Mouse (Mus musculus): ENCODE measurements around the gene Rnf220. TPM values are rescaled to one million over a fixed set of nuclear protein-coding genes. Genes with fewer than 3 reads are reported as not detected.

The Rnf220 gene
- polyA plus RNA-seq, 1 experiment from 2014 or later = 137 TPM

- Histone ChIP-seq H3K4me2 (ENCODE audit: low read length) (no peak overlapping the region), H3K4me1 (ENCODE audit: control insufficient read depth, insufficient read depth, low read length) (peaks cover 56% of the 10 kb centered on the region), H3K4me3 (ENCODE audit: low read depth, low read length) (no peak overlapping the region), H3K36me3 (ENCODE audit: control insufficient read depth, insufficient read depth, low read length) (peaks cover 10% of the 10 kb centered on the region), H3K9ac (ENCODE audit: low read depth, low read length) (no peak overlapping the region), H3K27ac (ENCODE audit: low read length) (peak overlapping the region; percentile 77), H3K9me3 (replicated peaks; ENCODE audit: control insufficient read depth, low read length, poor library complexity, severe bottlenecking) (no peaks in the 10 kb centered on the region), H3K27me3 (ENCODE audit: control insufficient read depth, insufficient read depth, low read depth, low read length) (no peaks in the 10 kb centered on the region)
- WGBS = 36% methylated on average over 4 of the region's 4 CpGs
- no peak for ATAC-seq
These were observed 212.5 kb downstream of the Rnf220 start for GRCm38 (mm10) chr4:117284363-117284762.

GRCm38 (mm10) chr4:117283271-117284191 is 213.3 kb downstream of the Rnf220 start:
- H3K4me3 ChIP-seq (ENCODE audit: low read depth, low read length) = no peak overlapping the region
- peak overlapping the region; percentile 18; the same call in 1 of the 2 replicates for H3K9ac ChIP-seq (ENCODE audit: low read depth, low read length)
- H3K27me3 ChIP-seq (ENCODE audit: control insufficient read depth, insufficient read depth, low read depth, low read length) = no peaks in the 10 kb centered on the region
- H3K4me2 ChIP-seq (ENCODE audit: low read length) = peak overlapping the region; percentile 12
- peaks cover 10% of the 10 kb centered on the region for H3K36me3 ChIP-seq (ENCODE audit: control insufficient read depth, insufficient read depth, low read length)
- H3K9me3 ChIP-seq (replicated peaks; ENCODE audit: control insufficient read depth, low read length, poor library complexity, severe bottlenecking) = no peaks in the 10 kb centered on the region
- ATAC-seq = peak; percentile 64
- peaks cover 56% of the 10 kb centered on the region for H3K4me1 ChIP-seq (ENCODE audit: control insufficient read depth, insufficient read depth, low read length)
- peak overlapping the region; percentile 77 for H3K27ac ChIP-seq (ENCODE audit: low read length)
- 5% methylated on average over 22 of the region's 22 CpGs for WGBS

- peaks cover 37% of the 10 kb centered on the region for H3K4me1 ChIP-seq (ENCODE audit: control insufficient read depth, insufficient read depth, low read length)
- 49% methylated on average over 19 of the region's 19 CpGs for WGBS
These were observed 215.6 kb downstream of the Rnf220 start for GRCm38 (mm10) chr4:117281090-117281845.

GRCm38 (mm10) chr4:117280397-117280930 is 216.4 kb downstream of the Rnf220 start:
- WGBS = 84% methylated on average over 8 of the region's 8 CpGs
- H3K36me3 ChIP-seq (ENCODE audit: control insufficient read depth, insufficient read depth, low read length) = peaks cover 21% of the 10 kb centered on the region

More at GRCm38 (mm10) chr4:117281090-117281845, 215.6 kb downstream of the Rnf220 start:
- Histone ChIP-seq H3K27ac (ENCODE audit: low read length) (no peak overlapping the region), H3K4me3 (ENCODE audit: low read depth, low read length) (no peak overlapping the region), H3K4me2 (ENCODE audit: low read length) (no peak overlapping the region), H3K9me3 (replicated peaks; ENCODE audit: control insufficient read depth, low read length, poor library complexity, severe bottlenecking) (no peaks in the 10 kb centered on the region), H3K9ac (ENCODE audit: low read depth, low read length) (0 out of 2 replicates have a peak overlapping the region, but pooled peaks have one; percentile 12), H3K36me3 (ENCODE audit: control insufficient read depth, insufficient read depth, low read length) (peaks cover 15% of the 10 kb centered on the region), H3K27me3 (ENCODE audit: control insufficient read depth, insufficient read depth, low read depth, low read length) (no peaks in the 10 kb centered on the region)
- no peak for ATAC-seq

GRCm38 (mm10) chr4:117279253-117279642 is 217.6 kb downstream of the Rnf220 start:
- no peak overlapping the region for H3K4me3 ChIP-seq (ENCODE audit: low read depth, low read length)
- H3K27ac ChIP-seq (ENCODE audit: low read length) = no peak overlapping the region
- H3K9ac ChIP-seq (ENCODE audit: low read depth, low read length) = no peak overlapping the region
- H3K9me3 ChIP-seq (replicated peaks; ENCODE audit: control insufficient read depth, low read length, poor library complexity, severe bottlenecking) = peaks cover under 1% of the 10 kb centered on the region; the same call in 1 of the 2 replicates
- no peak for ATAC-seq
- no peak overlapping the region for H3K4me2 ChIP-seq (ENCODE audit: low read length)
- peaks cover 25% of the 10 kb centered on the region for H3K4me1 ChIP-seq (ENCODE audit: control insufficient read depth, insufficient read depth, low read length)
- WGBS = 89% methylated on average over 2 of the region's 2 CpGs
- H3K27me3 ChIP-seq (ENCODE audit: control insufficient read depth, insufficient read depth, low read depth, low read length) = no peaks in the 10 kb centered on the region
- peaks cover 22% of the 10 kb centered on the region for H3K36me3 ChIP-seq (ENCODE audit: control insufficient read depth, insufficient read depth, low read length)

More at GRCm38 (mm10) chr4:117280397-117280930, 216.4 kb downstream of the Rnf220 start:
- H3K4me2 ChIP-seq (ENCODE audit: low read length) = no peak overlapping the region
- H3K27me3 ChIP-seq (ENCODE audit: control insufficient read depth, insufficient read depth, low read depth, low read length) = no peaks in the 10 kb centered on the region
- no peak overlapping the region for H3K9ac ChIP-seq (ENCODE audit: low read depth, low read length)
- H3K9me3 ChIP-seq (replicated peaks; ENCODE audit: control insufficient read depth, low read length, poor library complexity, severe bottlenecking) = no peaks in the 10 kb centered on the region
- H3K27ac ChIP-seq (ENCODE audit: low read length) = no peak overlapping the region
- no peak for ATAC-seq
- no peak overlapping the region for H3K4me3 ChIP-seq (ENCODE audit: low read depth, low read length)
- peaks cover 36% of the 10 kb centered on the region for H3K4me1 ChIP-seq (ENCODE audit: control insufficient read depth, insufficient read depth, low read length)

GRCm38 (mm10) chr4:117278381-117279252 is 218.2 kb downstream of the Rnf220 start:
- Histone ChIP-seq H3K9ac (ENCODE audit: low read depth, low read length) (no peak overlapping the region), H3K4me3 (ENCODE audit: low read depth, low read length) (no peak overlapping the region), H3K36me3 (ENCODE audit: control insufficient read depth, insufficient read depth, low read length) (peaks cover 25% of the 10 kb centered on the region), H3K4me1 (ENCODE audit: control insufficient read depth, insufficient read depth, low read length) (peaks cover 18% of the 10 kb centered on the region), H3K4me2 (ENCODE audit: low read length) (no peak overlapping the region), H3K27ac (ENCODE audit: low read length) (no peak overlapping the region), H3K9me3 (replicated peaks; ENCODE audit: control insufficient read depth, low read length, poor library complexity, severe bottlenecking) (peaks cover 4% of the 10 kb centered on the region; the same call in 1 of the 2 replicates), H3K27me3 (ENCODE audit: control insufficient read depth, insufficient read depth, low read depth, low read length) (no peaks in the 10 kb centered on the region)
- 52% methylated on average over 10 of the region's 10 CpGs for WGBS
- ATAC-seq = no peak

- no peak overlapping the region for H3K4me3 ChIP-seq (ENCODE audit: low read depth, low read length)
- no peak overlapping the region for H3K27ac ChIP-seq (ENCODE audit: low read length)
- peaks cover 23% of the 10 kb centered on the region for H3K36me3 ChIP-seq (ENCODE audit: control insufficient read depth, insufficient read depth, low read length)
- H3K9ac ChIP-seq (ENCODE audit: low read depth, low read length) = no peak overlapping the region
- peaks cover 4% of the 10 kb centered on the region; the same call in 1 of the 2 replicates for H3K9me3 ChIP-seq (replicated peaks; ENCODE audit: control insufficient read depth, low read length, poor library complexity, severe bottlenecking)
- H3K27me3 ChIP-seq (ENCODE audit: control insufficient read depth, insufficient read depth, low read depth, low read length) = no peaks in the 10 kb centered on the region
- H3K4me1 ChIP-seq (ENCODE audit: control insufficient read depth, insufficient read depth, low read length) = peaks cover 10% of the 10 kb centered on the region
- H3K4me2 ChIP-seq (ENCODE audit: low read length) = no peak overlapping the region
- 98% methylated on average over 7 of the region's 7 CpGs for WGBS
- no peak for ATAC-seq
These were observed 219.2 kb downstream of the Rnf220 start for GRCm38 (mm10) chr4:117277687-117278086.

GRCm38 (mm10) chr4:117277021-117277420 is 219.8 kb downstream of the Rnf220 start:
- H3K27me3 ChIP-seq (ENCODE audit: control insufficient read depth, insufficient read depth, low read depth, low read length) = no peaks in the 10 kb centered on the region

More at GRCm38 (mm10) chr4:117277021-117277420, 219.8 kb downstream of the Rnf220 start:
- H3K9me3 ChIP-seq (replicated peaks; ENCODE audit: control insufficient read depth, low read length, poor library complexity, severe bottlenecking) = peaks cover 4% of the 10 kb centered on the region; the same call in 1 of the 2 replicates
- no peak for ATAC-seq
- H3K4me2 ChIP-seq (ENCODE audit: low read length) = no peak overlapping the region
- H3K9ac ChIP-seq (ENCODE audit: low read depth, low read length) = no peak overlapping the region
- WGBS = 89% methylated on average over 13 of the region's 13 CpGs
- H3K4me3 ChIP-seq (ENCODE audit: low read depth, low read length) = no peak overlapping the region
- H3K27ac ChIP-seq (ENCODE audit: low read length) = no peak overlapping the region
- peaks cover 23% of the 10 kb centered on the region for H3K36me3 ChIP-seq (ENCODE audit: control insufficient read depth, insufficient read depth, low read length)
- H3K4me1 ChIP-seq (ENCODE audit: control insufficient read depth, insufficient read depth, low read length) = peaks cover 14% of the 10 kb centered on the region
